Mouse (Mus musculus) midbrain, postnatal 0 days (tissue): ENCODE data around the gene Slamf6. TPM values are rescaled to one million over a fixed set of nuclear protein-coding genes. Genes with fewer than 3 reads are reported as not detected.

Source experiments
- ATAC-seq: fragments of 200-750 bp; cut with Nextera tagmentation; 2 replicates; pipeline ENCODE4 v1.8.0; 2017; ENCODE audit warnings: moderate number of reproducible peaks, mild to moderate bottlenecking, moderate TSS enrichment, moderate library complexity; ENCODE audit not compliant: low FRiP score
- DNase-seq: peaks from one replicate; pipeline ENCODE4 v3.0.0-alpha.2; 2015; ENCODE audit warnings: low spot score
- H3K27ac ChIP-seq: fragments of 300-500 bp; sonication (generic); 2 replicates; pipeline ENCODE4 v1.5.1; 2014; ENCODE audit warnings: low read depth, mild to moderate bottlenecking, low read length, mixed read lengths
- H3K27me3 ChIP-seq: fragments of 300-500 bp; sonication (generic); 2 replicates; pipeline ENCODE4 v1.6.1; 2014; ENCODE audit warnings: low read length, control low read depth, mixed read lengths; ENCODE audit not compliant: insufficient read depth
- H3K36me3 ChIP-seq: fragments of 300-500 bp; sonication (generic); 2 replicates; pipeline ENCODE4 v1.6.1; 2014; ENCODE audit warnings: low read length, control low read depth, mixed read lengths; ENCODE audit not compliant: insufficient read depth
- H3K4me1 ChIP-seq: fragments of 300-500 bp; sonication (generic); 2 replicates; pipeline ENCODE4 v1.6.1; 2014; ENCODE audit warnings: mild to moderate bottlenecking, control low read depth, antibody characterized with exemption, low read length, mixed read lengths; ENCODE audit not compliant: insufficient read depth
- H3K4me2 ChIP-seq: fragments of 300-500 bp; sonication (generic); 2 replicates; pipeline ENCODE4 v1.6.1; 2014; ENCODE audit warnings: low read depth, mild to moderate bottlenecking, low read length, mixed read lengths; ENCODE audit not compliant: poor library complexity, severe bottlenecking
- H3K4me3 ChIP-seq: fragments of 300-500 bp; sonication (generic); 2 replicates; pipeline ENCODE4 v1.5.1; 2014; ENCODE audit warnings: low read depth, mild to moderate bottlenecking, low read length, moderate library complexity
- H3K9ac ChIP-seq: fragments of 300-500 bp; sonication (generic); replicated peaks from 2 replicates; pipeline ENCODE4 v1.6.1; 2014; ENCODE audit warnings: mild to moderate bottlenecking, low read length, moderate library complexity, mixed read lengths; ENCODE audit not compliant: poor library complexity, severe bottlenecking
- H3K9me3 ChIP-seq: fragments of 300-500 bp; sonication (generic); 2 replicates; pipeline ENCODE4 v1.6.1; 2016; ENCODE audit warnings: low read length, control low read depth
- CTCF ChIP-seq: IDR thresholded peaks from 2 replicates; pipeline ENCODE4 v1.5.1; 2016; ENCODE audit warnings: antibody characterized with exemption, mild to moderate bottlenecking
- WGBS: fragments of 180-500 bp; shearing (Covaris S2); extraction: QIAGEN DNeasy Blood & Tissue Kit; methylation state at CpG from one replicate; pipeline ENCODE4 v1.1.7; 2014; 5-methylcytosine and 5-hydroxymethylcytosine counted together
- polyA plus RNA-seq: library from polyadenylated mRNA; unstranded; fragments of >200 nt; fragmentation: Nextera tagmentation; extraction: Ambion mirVana; gene quantifications from 2 replicates; pipeline ENCODE4 v1.2.1, GENCODE M21; 2015
- total RNA-seq: library from RNA; depleted of rRNA; stranded (reverse); fragments of >200 nt; gene quantifications from 2 replicates; pipeline ENCODE4 v1.2.3, GENCODE M21; 2014

Slamf6 gene
- total and polyA plus RNA-seq, 2 experiments from 2014 or later = 0.10 TPM; not detected in 1

DNA sequence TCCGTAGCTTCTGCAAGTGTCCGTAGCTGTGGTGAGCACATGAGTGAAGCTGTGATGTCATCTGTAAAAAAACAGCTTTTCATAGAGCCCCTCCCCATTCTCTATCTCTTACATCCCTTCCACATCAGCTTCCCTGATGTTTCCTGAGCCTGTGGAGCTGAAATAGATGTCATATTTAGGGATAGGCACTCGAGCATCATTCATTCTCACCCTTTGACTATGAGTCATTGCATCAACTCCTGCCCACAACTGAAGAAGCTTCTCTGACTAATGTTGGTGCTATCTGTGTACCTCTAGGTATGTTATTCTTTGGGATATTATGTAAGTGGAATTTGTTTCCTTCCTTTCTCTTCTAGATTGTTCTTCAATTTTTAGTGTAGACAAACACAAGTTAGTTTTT lies 7.6 kb downstream of the Slamf6 start:
- Histone ChIP-seq H3K4me3 (no peak overlapping the region), H3K9me3 (no peaks in the 10 kb centered on the region), H3K9ac (no peak overlapping the region), H3K36me3 (no peaks in the 10 kb centered on the region), H3K4me1 (no peaks in the 10 kb centered on the region), H3K27me3 (no peaks in the 10 kb centered on the region), H3K27ac (no peak overlapping the region), H3K4me2 (no peak overlapping the region)
- no peak for TF ChIP-seq CTCF
- ATAC-seq (no peak), DNase-seq (no peak)
- 72% methylated on average over 3 of the region's 3 CpGs for WGBS

DNA sequence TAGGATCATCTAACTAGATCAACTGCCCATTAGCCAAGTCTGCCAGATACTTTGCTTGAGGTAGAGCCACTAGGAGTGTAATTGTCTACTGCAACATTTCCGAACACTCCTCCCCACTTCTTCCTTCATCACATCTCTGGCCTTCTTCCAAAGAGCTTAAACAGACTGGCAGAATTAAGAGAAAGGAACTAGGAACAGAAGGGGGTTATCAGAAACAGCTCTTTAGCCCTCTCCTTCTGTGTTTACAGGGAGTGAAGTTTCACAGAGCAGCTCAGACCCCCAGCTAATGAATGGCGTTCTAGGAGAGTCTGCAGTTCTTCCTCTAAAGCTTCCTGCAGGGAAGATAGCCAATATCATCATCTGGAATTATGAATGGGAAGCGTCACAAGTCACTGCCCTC lies 16.5 kb downstream of the Slamf6 start:
- ATAC-seq (no peak), DNase-seq (no peak)
- no peak for TF ChIP-seq CTCF
- Histone ChIP-seq H3K4me2 (no peak overlapping the region), H3K27me3 (no peaks in the 10 kb centered on the region), H3K9me3 (no peaks in the 10 kb centered on the region), H3K9ac (no peak overlapping the region), H3K36me3 (no peaks in the 10 kb centered on the region), H3K4me3 (no peak overlapping the region), H3K4me1 (no peaks in the 10 kb centered on the region), H3K27ac (no peak overlapping the region)
- 73% methylated on average over 3 of the region's 3 CpGs for WGBS

GRCm38 (mm10) chr1:171938952-171939948 lies 21.9 kb downstream of the Slamf6 start:
- WGBS = 83% methylated on average over 14 of the region's 14 CpGs
- no peak for TF ChIP-seq CTCF

GRCm38 (mm10) chr1:171940626-171941025 lies 23.3 kb downstream of the Slamf6 start:
- no peaks in the 10 kb centered on the region for H3K27me3 ChIP-seq
- no peaks in the 10 kb centered on the region for H3K4me1 ChIP-seq
- no peak overlapping the region for H3K4me2 ChIP-seq
- H3K9ac ChIP-seq = no peak overlapping the region
- no peaks in the 10 kb centered on the region for H3K9me3 ChIP-seq
- ATAC-seq = no peak
- WGBS = 81% methylated on average over 6 of the region's 6 CpGs
- no peaks in the 10 kb centered on the region for H3K36me3 ChIP-seq
- no peak for TF ChIP-seq CTCF
- H3K27ac ChIP-seq = no peak overlapping the region
- no peak for DNase-seq
- no peak overlapping the region for H3K4me3 ChIP-seq

More at GRCm38 (mm10) chr1:171938952-171939948, 21.9 kb downstream of the Slamf6 start:
- no peak for DNase-seq
- no peaks in the 10 kb centered on the region for H3K4me1 ChIP-seq
- no peaks in the 10 kb centered on the region for H3K9me3 ChIP-seq
- H3K4me2 ChIP-seq = no peak overlapping the region
- H3K4me3 ChIP-seq = no peak overlapping the region
- no peak for ATAC-seq
- H3K36me3 ChIP-seq = no peaks in the 10 kb centered on the region
- no peak overlapping the region for H3K27ac ChIP-seq
- no peaks in the 10 kb centered on the region for H3K27me3 ChIP-seq
- no peak overlapping the region for H3K9ac ChIP-seq

GRCm38 (mm10) chr1:171946447-171946995 lies 29.2 kb downstream of the Slamf6 start:
- Histone ChIP-seq H3K36me3 (no peaks in the 10 kb centered on the region), H3K4me1 (no peaks in the 10 kb centered on the region)
- DNase-seq = no peak

More at GRCm38 (mm10) chr1:171946447-171946995, 29.2 kb downstream of the Slamf6 start:
- no peaks in the 10 kb centered on the region for H3K9me3 ChIP-seq
- no peak overlapping the region for H3K9ac ChIP-seq
- 36% methylated on average over 6 of the region's 6 CpGs for WGBS
- no peak overlapping the region for H3K4me3 ChIP-seq
- TF ChIP-seq CTCF = no peak
- H3K27ac ChIP-seq = no peak overlapping the region
- no peak for ATAC-seq
- no peaks in the 10 kb centered on the region for H3K27me3 ChIP-seq
- no peak overlapping the region for H3K4me2 ChIP-seq
